Mouse (Mus musculus) intestine, embryonic 15.5 days (tissue): ENCODE measurements around the gene Cd151. TPM values are rescaled to one million over a fixed set of nuclear protein-coding genes. Genes with fewer than 3 reads are reported as not detected.

Source experiments
- ATAC-seq: fragments of 200-750 bp; cut with Nextera tagmentation; 2 replicates; pipeline ENCODE4 v1.8.0; 2017; ENCODE audit warnings: moderate TSS enrichment, moderate library complexity
- H3K27ac ChIP-seq: fragments of 300-500 bp; sonication (generic); 2 replicates; pipeline ENCODE4 v1.5.1; 2015; ENCODE audit warnings: mild to moderate bottlenecking, inconsistent platforms
- H3K27me3 ChIP-seq: fragments of 300-500 bp; sonication (generic); replicated peaks from 2 replicates; pipeline ENCODE4 v1.6.1; 2015; ENCODE audit warnings: inconsistent platforms
- H3K36me3 ChIP-seq: fragments of 300-500 bp; sonication (generic); 2 replicates; pipeline ENCODE4 v1.6.1; 2015; ENCODE audit warnings: inconsistent platforms
- H3K4me1 ChIP-seq: fragments of 300-500 bp; sonication (generic); replicated peaks from 2 replicates; pipeline ENCODE4 v1.6.1; 2015; ENCODE audit warnings: inconsistent platforms
- H3K4me2 ChIP-seq: fragments of 300-500 bp; sonication (generic); replicated peaks from 2 replicates; pipeline ENCODE4 v1.6.1; 2015; ENCODE audit warnings: mild to moderate bottlenecking, inconsistent platforms
- H3K4me3 ChIP-seq: fragments of 300-500 bp; sonication (generic); replicated peaks from 2 replicates; pipeline ENCODE4 v1.5.1; 2015; ENCODE audit warnings: inconsistent platforms
- H3K9ac ChIP-seq: fragments of 300-500 bp; sonication (generic); 2 replicates; pipeline ENCODE4 v1.6.1; 2015; ENCODE audit warnings: inconsistent platforms
- H3K9me3 ChIP-seq: fragments of 300-500 bp; sonication (generic); 2 replicates; pipeline ENCODE4 v1.6.1; 2016; ENCODE audit warnings: inconsistent platforms
- WGBS: fragments of 180-500 bp; shearing (Covaris S2); methylation state at CpG from one replicate; pipeline ENCODE4 v1.1.7; 2015; 5-methylcytosine and 5-hydroxymethylcytosine counted together
- polyA plus RNA-seq: library from polyadenylated mRNA; unstranded; fragments of >200 nt; fragmentation: Nextera tagmentation; extraction: Ambion mirVana; gene quantifications from 2 replicates; pipeline ENCODE4 v1.2.1, GENCODE M21; 2015

Gene Cd151
- polyA plus RNA-seq, 1 experiment from 2014 or later, result 21.5 TPM

DNA sequence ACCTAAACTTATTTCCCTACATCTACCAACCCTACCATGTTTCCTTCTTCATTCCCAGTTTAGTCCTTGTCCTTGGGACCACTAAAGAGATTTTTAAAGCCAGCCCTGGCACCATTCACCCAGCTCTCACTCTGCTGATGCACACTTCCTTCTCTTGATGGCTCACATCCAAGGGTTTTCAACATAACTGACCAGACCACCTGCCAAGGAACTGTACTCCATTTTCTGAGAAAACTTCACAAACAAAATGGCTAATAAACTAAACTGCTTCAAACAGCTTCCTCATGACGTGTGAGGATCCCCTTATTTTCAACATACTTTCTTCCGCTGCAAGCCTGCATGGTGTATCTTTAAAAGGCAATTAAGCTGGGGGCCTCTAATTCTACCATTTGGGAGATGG lies 13.6 kb upstream of the Cd151 start:
- WGBS, result 72% methylated on average over 2 of the region's 2 CpGs
- peaks cover 27% of the 10 kb centered on the region for H3K36me3 ChIP-seq

DNA sequence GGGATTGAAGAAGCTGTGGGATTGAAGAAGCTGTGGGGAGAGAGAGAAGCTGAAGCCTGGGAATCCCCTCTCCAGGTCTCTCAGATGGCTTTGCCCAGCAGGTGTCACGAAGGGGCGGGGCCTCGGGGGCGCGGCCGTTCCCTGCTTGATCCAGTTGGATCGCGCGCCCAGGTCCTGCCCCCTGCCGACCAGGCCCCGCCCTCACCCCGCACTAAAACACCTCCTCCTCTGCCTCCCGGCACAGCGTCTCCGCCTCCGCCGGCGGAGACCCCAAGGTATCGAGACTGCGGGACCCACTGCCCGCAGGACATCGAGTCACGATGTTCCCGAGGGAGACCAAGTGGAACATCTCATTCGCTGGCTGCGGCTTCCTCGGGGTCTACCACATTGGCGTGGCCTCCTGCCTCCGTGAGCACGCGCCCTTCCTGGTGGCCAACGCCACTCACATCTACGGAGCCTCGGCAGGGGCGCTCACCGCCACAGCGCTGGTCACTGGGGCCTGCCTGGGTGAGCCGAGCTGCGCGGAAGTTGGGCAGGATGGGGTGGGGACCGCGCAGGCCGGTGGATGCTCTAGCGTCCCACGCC lies 12.1 kb upstream of the Cd151 start, which contains the start of gene Pnpla2:
Gene Pnpla2, plus strand, starts transcription at position 232 of the 585 bp plus-strand sequence.
- Histone ChIP-seq H3K9me3 (no peaks in the 10 kb centered on the region), H3K27ac (peak within 1 kb of the TSS; percentile 83), H3K4me2 (peak within 1 kb of the TSS; percentile 95), H3K9ac (peak within 1 kb of the TSS; percentile 67), H3K27me3 (no peaks in the 10 kb centered on the region), H3K36me3 (peaks cover 26% of the 10 kb centered on the region), H3K4me3 (peak within 1 kb of the TSS; percentile 71), H3K4me1 (peaks cover 21% of the 10 kb centered on the region)
- under 1% methylated on average over 45 of the region's 45 CpGs for WGBS
- ATAC-seq, result peak; percentile 91

More for the DNA sequence above, 13.6 kb upstream of the Cd151 start:
- Histone ChIP-seq H3K4me3 (no peak overlapping the region), H3K27me3 (no peaks in the 10 kb centered on the region), H3K9ac (no peak overlapping the region), H3K27ac (no peak overlapping the region), H3K4me2 (no peak overlapping the region), H3K4me1 (peaks cover 25% of the 10 kb centered on the region), H3K9me3 (no peaks in the 10 kb centered on the region)
- no peak for ATAC-seq

DNA sequence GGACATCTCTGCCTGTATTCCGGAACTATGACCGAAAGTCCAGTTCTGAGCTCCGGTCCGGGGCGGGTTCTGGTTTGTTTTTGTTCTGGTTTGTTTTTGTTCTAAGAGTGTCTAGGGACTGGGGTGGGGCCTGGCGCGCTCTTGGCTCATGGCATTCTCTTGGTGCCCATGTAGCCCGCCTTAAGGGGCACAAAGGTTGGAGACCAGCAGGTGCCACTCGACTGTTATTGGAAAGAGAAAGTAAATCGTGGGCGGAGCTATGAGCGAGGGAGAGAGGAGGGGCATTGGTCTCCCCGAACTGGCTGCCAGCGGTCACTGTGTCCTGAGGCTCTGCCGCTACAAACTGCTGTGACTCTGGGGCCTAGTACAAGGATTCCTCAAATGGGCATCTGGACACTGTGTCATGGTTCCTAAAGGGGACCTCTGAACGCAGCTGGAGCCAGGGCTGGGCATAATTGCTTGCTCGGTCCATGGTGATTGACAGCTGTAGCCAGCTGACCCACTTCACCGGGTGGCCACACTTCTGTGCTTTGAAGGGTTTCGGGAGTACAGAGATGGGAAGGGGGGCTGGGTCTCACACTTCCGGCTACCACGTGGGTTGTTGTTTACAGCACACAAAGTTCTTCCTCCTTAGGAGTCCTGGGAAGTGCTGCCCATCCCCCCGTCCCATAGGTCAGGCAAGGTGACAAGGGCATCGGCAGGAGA lies 11.4 kb upstream of the Cd151 start:
- 1% methylated on average over 23 of the region's 23 CpGs for WGBS
- no peaks in the 10 kb centered on the region for H3K9me3 ChIP-seq
- peaks cover under 1% of the 10 kb centered on the region for H3K27me3 ChIP-seq
- peak overlapping the region; percentile 71 for H3K4me3 ChIP-seq
- peaks cover 19% of the 10 kb centered on the region for H3K36me3 ChIP-seq
- peak; percentile 48 for ATAC-seq
- H3K4me2 ChIP-seq, result peak overlapping the region; percentile 95
- peak overlapping the region; percentile 83 for H3K27ac ChIP-seq
- H3K4me1 ChIP-seq, result peaks cover 27% of the 10 kb centered on the region
- H3K9ac ChIP-seq, result peak overlapping the region; percentile 67

DNA sequence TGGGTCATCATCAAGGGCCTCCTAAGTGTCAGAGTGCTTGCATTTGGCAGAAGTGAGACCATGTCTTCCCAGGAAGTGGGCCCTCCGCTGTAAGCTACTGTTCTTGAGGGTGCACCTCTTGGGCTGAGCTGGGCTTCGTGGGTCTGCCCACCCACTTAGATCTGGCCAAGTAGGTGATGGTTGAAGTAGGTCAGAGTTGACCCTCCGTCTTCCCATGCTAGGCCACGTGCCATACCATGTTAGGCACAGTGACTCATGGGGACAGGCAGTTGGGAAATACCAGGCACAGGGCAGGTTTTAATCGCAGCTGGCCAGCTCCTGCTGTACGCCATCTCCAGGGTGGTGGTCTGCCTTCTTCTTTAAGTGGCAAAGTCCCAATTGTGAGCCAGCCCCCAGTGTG lies 10.5 kb upstream of the Cd151 start:
- WGBS, result 89% methylated on average over 6 of the region's 6 CpGs
- peak overlapping the region; percentile 95; the same call in 1 of the 2 replicates for H3K4me2 ChIP-seq
- no peak overlapping the region for H3K9ac ChIP-seq

DNA sequence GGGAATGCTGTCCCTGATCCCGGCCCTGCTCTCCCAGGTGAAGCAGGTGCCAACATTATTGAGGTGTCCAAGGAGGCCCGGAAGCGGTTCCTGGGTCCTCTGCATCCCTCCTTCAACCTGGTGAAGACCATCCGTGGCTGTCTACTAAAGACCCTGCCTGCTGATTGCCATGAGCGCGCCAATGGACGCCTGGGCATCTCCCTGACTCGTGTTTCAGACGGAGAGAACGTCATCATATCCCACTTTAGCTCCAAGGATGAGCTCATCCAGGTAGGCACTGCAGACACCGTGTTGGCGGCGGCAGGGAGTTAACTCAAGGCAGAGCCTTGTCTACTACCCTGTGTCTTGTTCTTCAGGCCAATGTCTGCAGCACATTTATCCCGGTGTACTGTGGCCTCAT lies 10.0 kb upstream of the Cd151 start:
- H3K36me3 ChIP-seq, result peaks cover 5% of the 10 kb centered on the region
- H3K9me3 ChIP-seq, result no peaks in the 10 kb centered on the region
- peaks cover 15% of the 10 kb centered on the region for H3K27me3 ChIP-seq
- H3K4me1 ChIP-seq, result peaks cover 42% of the 10 kb centered on the region
- no peak for ATAC-seq
- H3K4me2 ChIP-seq, result no peak overlapping the region
- 92% methylated on average over 14 of the region's 14 CpGs for WGBS
- no peak overlapping the region for H3K4me3 ChIP-seq
- H3K27ac ChIP-seq, result no peak overlapping the region
- no peak overlapping the region for H3K9ac ChIP-seq

More for the DNA sequence above, 10.5 kb upstream of the Cd151 start:
- H3K36me3 ChIP-seq, result peaks cover 10% of the 10 kb centered on the region
- H3K4me3 ChIP-seq, result no peak overlapping the region
- peaks cover 10% of the 10 kb centered on the region for H3K27me3 ChIP-seq
- no peak overlapping the region for H3K27ac ChIP-seq
- H3K9me3 ChIP-seq, result no peaks in the 10 kb centered on the region
- no peak for ATAC-seq
- peaks cover 37% of the 10 kb centered on the region for H3K4me1 ChIP-seq

DNA sequence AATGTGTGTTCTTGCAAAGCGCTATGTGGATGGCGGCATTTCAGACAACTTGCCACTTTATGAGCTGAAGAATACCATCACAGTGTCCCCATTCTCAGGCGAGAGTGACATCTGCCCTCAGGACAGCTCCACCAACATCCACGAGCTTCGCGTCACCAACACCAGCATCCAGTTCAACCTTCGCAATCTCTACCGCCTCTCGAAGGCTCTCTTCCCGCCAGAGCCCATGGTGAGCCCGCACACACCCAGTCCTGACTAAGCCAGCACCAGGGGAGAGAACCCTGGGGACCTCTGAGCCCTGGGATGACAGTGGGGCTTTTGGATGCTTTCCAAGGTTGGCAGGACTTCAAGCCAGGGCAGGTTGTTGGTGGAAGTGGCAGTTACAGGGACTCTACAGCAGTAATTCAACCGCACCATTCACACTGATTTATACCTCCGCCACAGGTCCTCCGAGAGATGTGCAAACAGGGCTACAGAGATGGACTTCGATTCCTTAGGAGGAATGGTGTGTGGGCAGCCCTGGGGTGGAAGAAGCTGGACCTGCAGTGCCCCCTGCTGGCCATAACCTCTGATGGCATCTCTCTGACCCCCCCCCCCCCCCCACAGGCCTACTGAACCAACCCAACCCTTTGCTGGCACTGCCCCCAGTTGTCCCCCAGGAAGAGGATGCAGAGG lies 9.1 kb upstream of the Cd151 start:
- no peak overlapping the region for H3K9ac ChIP-seq
- ATAC-seq, result no peak
- H3K4me3 ChIP-seq, result no peak overlapping the region
- 77% methylated on average over 15 of the region's 15 CpGs for WGBS
- no peaks in the 10 kb centered on the region for H3K9me3 ChIP-seq
- H3K27me3 ChIP-seq, result peaks cover 23% of the 10 kb centered on the region
- peaks cover 5% of the 10 kb centered on the region for H3K36me3 ChIP-seq
- H3K4me2 ChIP-seq, result no peak overlapping the region
- H3K4me1 ChIP-seq, result peaks cover 42% of the 10 kb centered on the region
- no peak overlapping the region for H3K27ac ChIP-seq

DNA sequence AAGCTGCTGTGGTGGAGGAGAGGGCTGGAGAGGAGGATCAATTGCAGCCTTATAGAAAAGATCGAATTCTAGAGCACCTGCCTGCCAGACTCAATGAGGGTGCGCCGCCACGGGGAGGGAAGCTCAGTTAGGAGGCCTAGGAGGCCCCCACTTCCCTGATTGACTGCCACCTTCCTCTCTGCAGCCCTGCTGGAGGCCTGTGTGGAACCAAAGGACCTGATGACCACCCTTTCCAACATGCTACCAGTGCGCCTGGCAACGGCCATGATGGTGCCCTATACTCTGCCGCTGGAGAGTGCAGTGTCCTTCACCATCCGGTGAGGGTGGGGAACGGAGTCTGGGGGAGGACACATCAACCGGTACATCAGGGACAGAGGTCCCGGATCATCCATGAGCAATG lies 8.5 kb upstream of the Cd151 start:
- Histone ChIP-seq H3K36me3 (peaks cover 5% of the 10 kb centered on the region), H3K27me3 (peaks cover 28% of the 10 kb centered on the region), H3K9ac (no peak overlapping the region), H3K27ac (no peak overlapping the region), H3K4me1 (peaks cover 42% of the 10 kb centered on the region), H3K4me3 (no peak overlapping the region), H3K4me2 (no peak overlapping the region), H3K9me3 (no peaks in the 10 kb centered on the region)
- 92% methylated on average over 11 of the region's 11 CpGs for WGBS
- no peak for ATAC-seq

DNA sequence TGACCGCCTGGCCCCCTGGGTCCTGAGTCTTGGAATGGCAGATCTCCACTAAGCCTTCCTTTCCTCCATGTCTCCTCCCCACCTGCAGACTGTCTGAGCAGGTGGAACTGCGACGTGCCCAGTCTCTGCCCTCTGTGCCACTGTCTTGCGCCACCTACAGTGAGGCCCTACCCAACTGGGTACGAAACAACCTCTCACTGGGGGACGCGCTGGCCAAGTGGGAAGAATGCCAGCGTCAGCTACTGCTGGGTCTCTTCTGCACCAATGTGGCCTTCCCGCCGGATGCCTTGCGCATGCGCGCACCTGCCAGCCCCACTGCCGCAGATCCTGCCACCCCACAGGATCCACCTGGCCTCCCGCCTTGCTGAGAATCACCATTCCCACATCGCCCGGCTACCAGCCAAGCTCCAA lies 7.9 kb upstream of the Cd151 start:
- WGBS, result 90% methylated on average over 17 of the region's 17 CpGs
- no peaks in the 10 kb centered on the region for H3K9me3 ChIP-seq
- H3K4me1 ChIP-seq, result peaks cover 43% of the 10 kb centered on the region
- H3K36me3 ChIP-seq, result peaks cover 5% of the 10 kb centered on the region
- peaks cover 35% of the 10 kb centered on the region for H3K27me3 ChIP-seq
- H3K4me3 ChIP-seq, result no peak overlapping the region
- no peak overlapping the region for H3K4me2 ChIP-seq
- ATAC-seq, result no peak
- no peak overlapping the region for H3K9ac ChIP-seq
- no peak overlapping the region for H3K27ac ChIP-seq

DNA sequence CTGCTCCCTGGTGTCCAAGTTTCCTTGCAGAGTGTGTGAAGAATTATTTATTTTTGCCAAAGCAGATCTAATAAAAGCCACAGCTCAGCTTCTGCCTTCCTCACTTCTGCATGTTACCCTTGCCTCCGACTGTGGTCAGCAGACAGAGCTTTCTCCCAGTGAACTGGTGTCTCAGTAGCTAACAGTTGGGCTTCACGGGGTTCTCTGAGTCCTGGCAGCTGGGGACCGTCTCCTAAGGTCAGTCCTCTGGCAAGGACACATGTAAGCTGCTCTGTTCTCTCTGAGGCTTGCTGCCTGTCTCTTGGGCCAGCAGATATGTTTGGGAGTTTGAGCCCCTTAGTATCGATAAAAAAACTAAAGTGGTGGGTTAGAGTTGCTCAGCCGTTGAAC lies 7.2 kb upstream of the Cd151 start:
- Histone ChIP-seq H3K27ac (peak overlapping the region; percentile 15; the same call in 1 of the 2 replicates), H3K9ac (no peak overlapping the region), H3K36me3 (peaks cover 5% of the 10 kb centered on the region), H3K4me2 (no peak overlapping the region), H3K4me1 (peaks cover 43% of the 10 kb centered on the region), H3K9me3 (no peaks in the 10 kb centered on the region), H3K4me3 (no peak overlapping the region), H3K27me3 (peaks cover 41% of the 10 kb centered on the region)
- ATAC-seq, result no peak
- WGBS, result 50% methylated on average over 5 of the region's 5 CpGs

DNA sequence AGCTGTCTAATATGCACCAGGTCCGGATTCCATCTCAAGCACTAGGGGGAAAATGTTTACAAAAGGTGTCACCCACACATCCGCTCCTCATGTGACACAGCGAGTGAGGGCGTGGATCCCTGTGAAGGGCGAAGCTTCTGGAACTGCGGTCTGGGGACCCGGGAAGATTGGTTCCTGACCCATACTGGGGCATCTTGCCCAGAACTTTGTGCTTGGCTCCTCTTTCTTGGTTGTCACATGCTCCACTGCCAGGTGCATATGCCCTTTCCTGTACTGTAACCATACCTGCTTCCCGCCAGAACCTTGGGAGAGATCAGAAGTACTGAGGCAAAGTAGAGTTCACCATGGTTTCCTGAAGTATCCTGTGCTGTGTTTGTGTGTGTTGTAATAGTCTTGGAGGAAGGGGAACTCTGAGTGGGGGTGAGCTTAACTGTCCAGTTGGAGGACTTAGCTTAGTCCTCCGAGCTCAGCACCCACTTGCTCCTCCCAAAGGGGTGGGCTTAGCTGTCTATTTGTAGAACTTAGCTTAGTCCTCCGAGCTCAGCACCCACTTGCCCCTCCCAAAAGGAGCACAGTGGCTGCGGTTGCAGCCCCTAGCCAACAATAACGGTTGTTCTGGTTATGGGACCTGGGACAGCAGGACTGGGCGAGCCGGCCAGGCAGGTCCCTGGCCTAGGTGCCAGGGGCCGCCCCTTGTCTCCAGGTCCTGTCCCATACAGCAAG lies 6.6 kb upstream of the Cd151 start, which contains the start of gene Cracr2b:
Gene Cracr2b, plus strand, starts transcription at position 704 of the 723 bp plus-strand sequence.
- Histone ChIP-seq H3K27me3 (peaks cover 43% of the 10 kb centered on the region), H3K9me3 (no peaks in the 10 kb centered on the region), H3K4me1 (peaks cover 45% of the 10 kb centered on the region), H3K27ac (peak within 1 kb of the TSS; percentile 56), H3K4me2 (peak within 1 kb of the TSS; percentile 92), H3K4me3 (peak within 1 kb of the TSS; percentile 49), H3K9ac (peak within 1 kb of the TSS; percentile 62), H3K36me3 (peaks cover 5% of the 10 kb centered on the region)
- no peak for ATAC-seq
- 53% methylated on average over 15 of the region's 15 CpGs for whole genome bisulfite sequencing

DNA sequence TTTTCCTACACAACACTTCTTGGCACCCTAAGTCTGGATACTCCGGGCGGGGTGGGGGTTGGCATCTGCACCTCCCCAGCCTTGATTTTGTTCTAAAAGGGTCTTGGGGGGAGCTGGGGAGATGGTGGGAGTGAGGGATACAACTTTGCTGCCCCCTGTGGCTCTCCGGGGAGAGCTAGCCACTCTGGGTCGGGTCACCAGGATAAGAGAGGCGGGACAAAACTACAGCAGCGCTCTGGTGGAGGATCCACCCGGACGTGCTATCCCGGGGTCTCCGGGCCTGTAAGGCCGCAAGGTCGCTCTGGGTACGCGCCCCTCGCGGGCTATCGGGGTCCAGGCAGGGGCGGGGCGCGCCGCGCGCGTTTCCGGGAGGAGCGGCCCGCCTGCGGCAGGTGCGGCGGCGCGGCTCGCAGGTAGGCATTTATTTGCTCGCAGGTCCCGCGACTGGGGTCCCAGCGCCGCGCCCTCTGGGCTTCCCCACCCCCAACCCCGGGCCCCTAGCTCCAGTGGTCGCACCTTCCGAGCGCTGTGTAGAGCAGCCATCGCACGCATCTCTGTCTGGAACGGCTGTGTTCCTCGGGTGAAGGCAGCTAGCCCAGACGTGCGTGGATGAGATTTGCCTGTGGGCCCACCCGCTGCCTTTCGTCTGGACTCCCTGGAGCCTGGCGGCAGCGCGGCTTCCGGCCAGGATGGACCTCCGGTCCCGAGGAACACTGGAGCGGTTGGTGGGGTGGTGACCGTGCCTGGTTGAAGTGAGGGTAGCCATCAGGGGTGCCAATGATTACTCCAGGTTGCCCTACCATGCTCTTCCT lies 5.5 kb upstream of the Cd151 start:
- peak; percentile 18 for ATAC-seq
- Histone ChIP-seq H3K4me3 (peak overlapping the region; percentile 49), H3K4me2 (peak overlapping the region; percentile 92), H3K9me3 (no peaks in the 10 kb centered on the region), H3K4me1 (peaks cover 40% of the 10 kb centered on the region), H3K27me3 (peaks cover 45% of the 10 kb centered on the region), H3K27ac (peak overlapping the region; percentile 56), H3K36me3 (peaks cover 5% of the 10 kb centered on the region), H3K9ac (peak overlapping the region; percentile 62)
- 2% methylated on average over 59 of the region's 59 CpGs for whole genome bisulfite sequencing
